Mouse (Mus musculus) limb, embryonic 13.5 days (tissue): Measurements from ENCODE around the gene Sdccag8. TPM values are rescaled to one million over a fixed set of nuclear protein-coding genes. Genes with fewer than 3 reads are reported as not detected.
A peak's percentile ranks its signal among the peaks of the same experiment; 100 is the strongest.
"Not testable (repeated sequence)": the region's sequence is repeated elsewhere in the genome, so short reads cannot be mapped to it uniquely, and the experiment has no call there.

ENCODE experiments used
- ATAC-seq: fragments of 200-750 bp; cut with Nextera tagmentation; 2 replicates; pipeline ENCODE4 v1.8.0; 2017; ENCODE audit warnings: low read depth, moderate number of reproducible peaks, moderate TSS enrichment; ENCODE audit not compliant: low FRiP score
- H3K27ac ChIP-seq: fragments of 300-500 bp; sonication (generic); 2 replicates; pipeline ENCODE4 v1.5.1; 2015; ENCODE audit warnings: inconsistent platforms, mild to moderate bottlenecking, moderate library complexity
- H3K27me3 ChIP-seq: fragments of 300-500 bp; sonication (generic); 2 replicates; pipeline ENCODE4 v1.6.1; 2015; ENCODE audit warnings: mild to moderate bottlenecking, inconsistent platforms
- H3K36me3 ChIP-seq: fragments of 300-500 bp; sonication (generic); 2 replicates; pipeline ENCODE4 v1.6.1; 2015; ENCODE audit warnings: inconsistent platforms, mild to moderate bottlenecking, moderate library complexity
- H3K4me1 ChIP-seq: fragments of 300-500 bp; sonication (generic); 2 replicates; pipeline ENCODE4 v1.6.1; 2015; ENCODE audit warnings: inconsistent platforms
- H3K4me2 ChIP-seq: fragments of 300-500 bp; sonication (generic); replicated peaks from 2 replicates; pipeline ENCODE4 v1.6.1; 2015; ENCODE audit warnings: inconsistent platforms, mild to moderate bottlenecking, moderate library complexity
- H3K4me3 ChIP-seq: fragments of 300-500 bp; sonication (generic); 2 replicates; pipeline ENCODE4 v1.5.1; 2015; ENCODE audit warnings: moderate library complexity, mild to moderate bottlenecking, inconsistent platforms
- H3K9ac ChIP-seq: fragments of 300-500 bp; sonication (generic); 2 replicates; pipeline ENCODE4 v1.6.1; 2015; ENCODE audit warnings: mild to moderate bottlenecking, inconsistent platforms
- H3K9me3 ChIP-seq: fragments of 300-500 bp; sonication (generic); 2 replicates; pipeline ENCODE4 v1.6.1; 2016; ENCODE audit warnings: inconsistent platforms
- WGBS: fragments of 180-500 bp; shearing (Covaris S2); methylation state at CpG from one replicate; pipeline ENCODE4 v1.1.7; 2015; 5-methylcytosine and 5-hydroxymethylcytosine counted together
- polyA plus RNA-seq: library from polyadenylated mRNA; unstranded; fragments of >200 nt; fragmentation: Nextera tagmentation; extraction: Ambion mirVana; gene quantifications from 2 replicates; pipeline ENCODE4 v1.2.1, GENCODE M21; 2015

Gene Sdccag8
- polyA plus RNA-seq, 1 experiment from 2014 or later: 15.5 TPM

- H3K27ac ChIP-seq: no peak overlapping the region
- H3K4me2 ChIP-seq: no peak overlapping the region
- no peak overlapping the region for H3K4me3 ChIP-seq
- peaks cover 11% of the 10 kb centered on the region; the same call in 1 of the 2 replicates for H3K36me3 ChIP-seq
- H3K9ac ChIP-seq: no peak overlapping the region
- no peaks in the 10 kb centered on the region for H3K9me3 ChIP-seq
- H3K27me3 ChIP-seq: peaks cover 8% of the 10 kb centered on the region
- 84% methylated on average over 8 of the region's 8 CpGs for WGBS
- ATAC-seq: no peak
- peaks cover 6% of the 10 kb centered on the region; the same call in 1 of the 2 replicates for H3K4me1 ChIP-seq
These were observed 18.1 kb downstream of the Sdccag8 start for GRCm38 (mm10) chr1:176832607-176833006.

DNA sequence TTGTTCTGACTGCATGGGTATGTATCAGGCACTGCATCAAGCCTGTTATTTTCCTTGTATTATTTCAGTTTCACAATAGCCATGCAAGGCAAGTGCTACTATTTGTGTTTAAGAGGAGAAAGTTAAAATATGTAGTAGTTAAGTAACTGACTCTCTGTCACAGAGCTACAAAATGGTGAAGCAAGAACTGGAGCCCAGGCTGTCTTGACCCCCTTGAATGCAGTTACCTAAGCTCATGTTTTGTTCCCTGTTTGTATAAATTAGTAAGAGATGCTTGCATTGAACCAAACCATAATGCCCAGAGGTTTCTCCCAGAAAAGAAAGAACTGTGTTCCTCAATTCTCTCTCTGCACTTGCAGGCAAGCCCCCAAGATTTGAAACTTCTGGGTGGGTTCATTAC lies 18.8 kb downstream of the Sdccag8 start:
- Histone ChIP-seq H3K36me3 (peaks cover 11% of the 10 kb centered on the region; the same call in 1 of the 2 replicates), H3K27ac (no peak overlapping the region), H3K9ac (no peak overlapping the region), H3K4me1 (peaks cover 6% of the 10 kb centered on the region; the same call in 1 of the 2 replicates), H3K4me2 (no peak overlapping the region), H3K4me3 (no peak overlapping the region), H3K27me3 (peaks cover 8% of the 10 kb centered on the region), H3K9me3 (no peaks in the 10 kb centered on the region)
- ATAC-seq: no peak

GRCm38 (mm10) chr1:176833948-176834347 lies 19.5 kb downstream of the Sdccag8 start:
- no peak overlapping the region for H3K9ac ChIP-seq
- WGBS: 79% methylated on average over 3 of the region's 3 CpGs
- peaks cover 11% of the 10 kb centered on the region; the same call in 1 of the 2 replicates for H3K36me3 ChIP-seq
- no peak overlapping the region for H3K4me3 ChIP-seq
- H3K9me3 ChIP-seq: no peaks in the 10 kb centered on the region
- H3K4me1 ChIP-seq: peaks cover 6% of the 10 kb centered on the region; the same call in 1 of the 2 replicates
- no peak overlapping the region for H3K27ac ChIP-seq
- no peak for ATAC-seq
- H3K27me3 ChIP-seq: peaks cover 8% of the 10 kb centered on the region
- H3K4me2 ChIP-seq: no peak overlapping the region

DNA sequence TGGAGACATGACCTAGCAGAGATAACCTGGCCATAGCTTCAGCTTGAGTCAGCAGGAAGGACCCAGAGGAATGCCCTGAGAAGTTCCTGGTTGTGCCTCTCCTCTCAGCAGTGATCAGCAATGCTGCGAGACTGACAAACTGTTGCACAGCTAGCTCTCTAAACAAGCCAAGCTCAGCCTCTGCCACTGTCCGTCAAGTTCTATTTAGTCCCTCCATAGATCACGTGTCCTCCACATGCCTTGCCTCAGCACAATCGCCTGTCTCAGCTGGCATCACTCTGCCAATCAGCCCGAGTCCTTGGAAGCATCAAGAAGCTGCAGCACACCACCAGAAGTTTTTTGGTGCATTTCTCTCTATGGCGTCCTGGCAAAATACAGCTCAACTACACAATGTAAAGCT lies 20.4 kb downstream of the Sdccag8 start:
- Histone ChIP-seq H3K36me3 (peaks cover 8% of the 10 kb centered on the region; the same call in 1 of the 2 replicates), H3K9ac (no peak overlapping the region; the same call in 1 of the 2 replicates), H3K9me3 (no peaks in the 10 kb centered on the region), H3K27ac (no peak overlapping the region), H3K4me2 (peak overlapping the region; percentile 81), H3K4me3 (no peak overlapping the region), H3K27me3 (peaks cover 8% of the 10 kb centered on the region), H3K4me1 (peaks cover 6% of the 10 kb centered on the region; the same call in 1 of the 2 replicates)
- 59% methylated on average over 6 of the region's 6 CpGs for WGBS
- peak; percentile 64; the same call in 1 of the 2 replicates for ATAC-seq

GRCm38 (mm10) chr1:176835501-176836294 lies 21.2 kb downstream of the Sdccag8 start:
- Histone ChIP-seq H3K27me3 (peaks cover 8% of the 10 kb centered on the region), H3K36me3 (peaks cover 8% of the 10 kb centered on the region; the same call in 1 of the 2 replicates), H3K27ac (no peak overlapping the region), H3K4me3 (peak overlapping the region; percentile 45), H3K9ac (peak overlapping the region; percentile 61), H3K9me3 (no peaks in the 10 kb centered on the region), H3K4me1 (peaks cover 6% of the 10 kb centered on the region; the same call in 1 of the 2 replicates), H3K4me2 (peak overlapping the region; percentile 81)
- WGBS: 2% methylated on average over 41 of the region's 41 CpGs
- peak; percentile 32; the same call in 1 of the 2 replicates for ATAC-seq

- WGBS: 68% methylated on average over 7 of the region's 7 CpGs
- H3K27me3 ChIP-seq, ATAC-seq, H3K27ac ChIP-seq, H3K4me3 ChIP-seq, H3K9me3 ChIP-seq, H3K4me2 ChIP-seq, H3K9ac ChIP-seq, H3K4me1 ChIP-seq: not testable (repeated sequence)
- H3K36me3 ChIP-seq: peaks cover 12% of the 10 kb centered on the region
These were observed 22.1 kb downstream of the Sdccag8 start for GRCm38 (mm10) chr1:176836562-176836961.

DNA sequence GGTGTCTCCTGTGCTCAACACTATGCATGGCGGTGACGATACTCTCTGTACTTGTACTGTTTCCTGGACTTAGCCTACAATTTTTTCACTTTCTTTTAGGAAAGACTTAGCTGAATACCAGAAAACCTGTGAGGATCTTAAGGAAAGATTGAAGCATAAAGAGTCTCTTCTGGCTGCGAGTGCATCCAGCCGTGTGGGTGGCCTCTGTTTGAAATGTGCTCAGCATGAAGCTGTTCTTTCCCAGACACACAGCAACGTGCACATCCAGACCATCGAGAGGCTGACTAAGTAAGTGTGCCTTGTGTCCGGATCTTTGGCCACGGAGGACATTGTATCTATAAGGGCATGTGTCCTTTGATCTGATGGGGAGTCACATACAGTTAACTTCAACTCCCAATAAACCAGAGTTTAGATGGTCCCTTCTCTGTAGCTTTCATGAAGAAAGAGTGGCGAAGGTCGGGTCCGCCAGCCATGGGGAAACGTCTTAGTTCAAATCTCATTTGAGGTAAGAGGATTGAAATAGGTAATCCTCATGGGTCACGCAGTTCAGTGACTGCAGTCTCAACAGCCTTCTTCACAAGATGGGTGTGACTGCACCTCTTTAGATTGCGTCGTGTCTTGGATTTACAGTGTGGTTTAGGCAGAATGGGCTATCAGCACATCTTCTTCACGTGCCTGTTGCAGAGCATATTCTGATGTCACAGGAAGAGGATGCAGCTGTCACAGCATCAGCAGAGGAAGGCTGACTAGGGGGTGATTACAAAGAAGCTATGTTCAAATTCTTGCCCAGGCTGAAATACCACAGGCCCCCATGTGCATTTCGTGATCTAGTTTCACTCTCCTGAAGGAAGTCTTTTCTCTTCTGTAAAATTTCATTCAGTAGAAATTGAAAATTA lies 30.9 kb downstream of the Sdccag8 start:
- peaks cover 13% of the 10 kb centered on the region; the same call in 1 of the 2 replicates for H3K4me1 ChIP-seq
- H3K27me3 ChIP-seq: no peaks in the 10 kb centered on the region
- WGBS: 81% methylated on average over 17 of the region's 17 CpGs
- H3K4me2 ChIP-seq: no peak overlapping the region
- peaks cover 21% of the 10 kb centered on the region for H3K36me3 ChIP-seq
- no peaks in the 10 kb centered on the region for H3K9me3 ChIP-seq
- no peak overlapping the region for H3K27ac ChIP-seq
- no peak overlapping the region for H3K4me3 ChIP-seq
- no peak for ATAC-seq
- H3K9ac ChIP-seq: no peak overlapping the region

- Histone ChIP-seq H3K27me3 (no peaks in the 10 kb centered on the region), H3K4me2 (no peak overlapping the region), H3K27ac (no peak overlapping the region), H3K4me3 (no peak overlapping the region), H3K36me3 (peaks cover 14% of the 10 kb centered on the region), H3K9me3 (peaks cover 1% of the 10 kb centered on the region; the same call in 1 of the 2 replicates), H3K9ac (no peak overlapping the region), H3K4me1 (peaks cover 13% of the 10 kb centered on the region; the same call in 1 of the 2 replicates)
- WGBS: 85% methylated on average over 10 of the region's 10 CpGs
- no peak for ATAC-seq
These were observed 32.8 kb downstream of the Sdccag8 start for GRCm38 (mm10) chr1:176847118-176847859.

- Histone ChIP-seq H3K4me1 (peaks cover 13% of the 10 kb centered on the region; the same call in 1 of the 2 replicates), H3K4me3 (no peak overlapping the region), H3K27ac (no peak overlapping the region), H3K4me2 (no peak overlapping the region), H3K9ac (no peak overlapping the region), H3K9me3 (peaks cover 8% of the 10 kb centered on the region; the same call in 1 of the 2 replicates), H3K27me3 (no peaks in the 10 kb centered on the region), H3K36me3 (peaks cover 24% of the 10 kb centered on the region)
- WGBS: 56% methylated on average over 11 of the region's 11 CpGs
- peak; percentile 71; the same call in 1 of the 2 replicates for ATAC-seq
These were observed 34.3 kb downstream of the Sdccag8 start for GRCm38 (mm10) chr1:176848613-176849290.

GRCm38 (mm10) chr1:176849377-176849776 lies 34.9 kb downstream of the Sdccag8 start:
- Histone ChIP-seq H3K9ac (no peak overlapping the region), H3K36me3 (peaks cover 24% of the 10 kb centered on the region), H3K27me3 (no peaks in the 10 kb centered on the region), H3K4me3 (no peak overlapping the region), H3K4me1 (peaks cover 13% of the 10 kb centered on the region; the same call in 1 of the 2 replicates), H3K4me2 (no peak overlapping the region), H3K27ac (no peak overlapping the region), H3K9me3 (peaks cover 8% of the 10 kb centered on the region; the same call in 1 of the 2 replicates)
- no peak for ATAC-seq
- 58% methylated on average over 2 of the region's 2 CpGs for WGBS

DNA sequence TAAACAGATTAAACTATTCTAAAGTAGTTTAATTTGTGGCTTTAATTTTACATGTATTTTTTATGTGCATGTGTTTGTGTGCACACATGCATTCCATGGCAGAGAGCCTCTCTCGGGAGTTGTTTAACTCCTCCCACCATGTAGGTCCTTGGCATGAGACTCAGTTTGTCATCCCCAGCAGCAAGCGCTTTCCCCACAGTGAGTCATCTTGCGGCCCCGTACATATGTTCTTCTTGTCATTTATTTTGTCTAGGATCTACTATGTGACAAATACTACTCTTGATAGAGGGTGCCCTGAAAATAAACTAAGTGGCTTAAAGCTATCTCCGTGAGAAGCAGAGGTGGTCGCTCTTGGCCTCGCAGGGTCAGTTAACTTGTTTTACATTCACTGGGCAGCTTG lies 36.9 kb downstream of the Sdccag8 start:
- no peaks in the 10 kb centered on the region for H3K27me3 ChIP-seq
- H3K4me2 ChIP-seq: no peak overlapping the region
- H3K36me3 ChIP-seq: peaks cover 22% of the 10 kb centered on the region
- no peak overlapping the region for H3K4me3 ChIP-seq
- H3K4me1 ChIP-seq: peaks cover 13% of the 10 kb centered on the region; the same call in 1 of the 2 replicates
- H3K9ac ChIP-seq: no peak overlapping the region
- H3K9me3 ChIP-seq: peaks cover 8% of the 10 kb centered on the region; the same call in 1 of the 2 replicates
- whole genome bisulfite sequencing: 95% methylated on average over 7 of the region's 7 CpGs
- H3K27ac ChIP-seq: no peak overlapping the region
- no peak for ATAC-seq
